Mouse (Mus musculus) MEL (cell line): ENCODE measurements at regions not wholly inside any gene's neighbourhood (a gene's known extent, or its start where the extent isn't known, plus 50 kb on each side); places are given as distances from the start of the nearest gene placed in this dataset.

Source experiments
- DNase-seq: peaks from one replicate; pipeline ENCODE4 v3.0.0; 2011; ENCODE audit warnings: low read depth, low spot score
- H3K27ac ChIP-seq: 2 replicates; pipeline ENCODE4 v1.5.1; 2012; ENCODE audit warnings: low read depth, mild to moderate bottlenecking, control low read depth, low read length, moderate library complexity; ENCODE audit not compliant: control insufficient read depth
- H3K27me3 ChIP-seq, 2 experiments: fragments of 150-350 bp in 1 of 2; sonication (generic) in 1 of 2; 2 replicates each; pipeline ENCODE4 v1.6.1; 2012; ENCODE audit warnings: low read length in 2 of 2, mild to moderate bottlenecking in 2 of 2, improper control_type of control experiment in 1 of 2, moderate library complexity in 1 of 2; ENCODE audit not compliant: insufficient read depth in 2 of 2, control insufficient read depth in 1 of 2
- H3K36me3 ChIP-seq, 2 experiments: 2 replicates each; pipeline ENCODE4 v1.6.1; 2012 to 2014; ENCODE audit warnings: low read length in 2 of 2, improper control_type of control experiment in 1 of 2, inconsistent platforms in 1 of 2, mild to moderate bottlenecking in 1 of 2; ENCODE audit not compliant: insufficient read depth in 2 of 2, control insufficient read depth in 1 of 2
- H3K4me1 ChIP-seq, 2 experiments: fragments of 150-350 bp in 1 of 2; sonication (generic) in 1 of 2; 2 replicates each; pipeline ENCODE4 v1.6.1; 2012; ENCODE audit warnings: low read length in 2 of 2, improper control_type of control experiment in 1 of 2, mild to moderate bottlenecking in 1 of 2; ENCODE audit not compliant: insufficient read depth in 2 of 2, control insufficient read depth in 1 of 2
- H3K4me3 ChIP-seq, 2 experiments: fragments of 150-350 bp in 1 of 2; sonication (generic) in 1 of 2; 2 replicates each; pipeline ENCODE4 v1.5.1; 2012; ENCODE audit warnings: low read depth in 2 of 2, low read length in 2 of 2, mild to moderate bottlenecking in 2 of 2, moderate library complexity in 2 of 2, control low read depth in 1 of 2, improper control_type of control experiment in 1 of 2; ENCODE audit not compliant: control insufficient read depth in 1 of 2, insufficient read depth in 1 of 2
- H3K79me2 ChIP-seq: 2 replicates; pipeline ENCODE4 v1.6.1; 2012; ENCODE audit warnings: mild to moderate bottlenecking, low read length, moderate library complexity; ENCODE audit not compliant: control insufficient read depth, poor library complexity, insufficient read depth
- H3K9ac ChIP-seq: 2 replicates; pipeline ENCODE4 v1.6.1; 2012; ENCODE audit warnings: low read depth, mild to moderate bottlenecking, control low read depth, low read length, moderate library complexity; ENCODE audit not compliant: control insufficient read depth, poor library complexity, severe bottlenecking
- H3K9me3 ChIP-seq: fragments of 150-350 bp; sonication (generic); replicated peaks from 2 replicates; pipeline ENCODE4 v1.6.1; 2012; ENCODE audit warnings: mild to moderate bottlenecking, low read length, improper control_type of control experiment, moderate library complexity; ENCODE audit not compliant: insufficient read depth
- BHLHE40 ChIP-seq: IDR thresholded peaks from 2 replicates; pipeline ENCODE4 v1.6.1; 2012; ENCODE audit warnings: low read depth, mild to moderate bottlenecking, inconsistent platforms, low read length, improper control_type of control experiment, borderline replicate concordance
- CHD1 ChIP-seq: IDR thresholded peaks from 2 replicates; pipeline ENCODE4 v1.6.1; 2012; ENCODE audit warnings: low read depth, mild to moderate bottlenecking, inconsistent platforms, low read length, improper control_type of control experiment
- CTCF ChIP-seq, 3 experiments: IDR thresholded peaks in 2 of 3; conservative IDR thresholded peaks in 1 of 3; 2 replicates each; pipeline ENCODE4 v1.5.1; 2011 to 2012; ENCODE audit warnings: low read length in 3 of 3, low read depth in 2 of 3, mild to moderate bottlenecking in 2 of 3, improper control_type of control experiment in 1 of 3, inconsistent platforms in 1 of 3, mixed read lengths in 1 of 3, moderate library complexity in 1 of 3; ENCODE audit not compliant: control insufficient read depth in 1 of 3, insufficient read depth in 1 of 3, poor library complexity in 1 of 3, severe bottlenecking in 1 of 3
- E2F4 ChIP-seq: IDR thresholded peaks from 2 replicates; pipeline ENCODE4 v1.6.1; 2011; ENCODE audit warnings: low read depth, low read length, improper control_type of control experiment, borderline replicate concordance
- ETS1 ChIP-seq: IDR thresholded peaks from 2 replicates; pipeline ENCODE4 v1.6.1; 2012; ENCODE audit warnings: low read depth, mild to moderate bottlenecking, inconsistent platforms, low read length, improper control_type of control experiment, moderate library complexity
- GATA1 ChIP-seq: IDR thresholded peaks from 2 replicates; pipeline ENCODE4 v1.6.1; 2011; ENCODE audit warnings: low read depth, low read length, improper control_type of control experiment
- HCFC1 ChIP-seq: IDR thresholded peaks from 2 replicates; pipeline ENCODE4 v1.6.1; 2012; ENCODE audit warnings: low read depth, mild to moderate bottlenecking, inconsistent platforms, low read length, improper control_type of control experiment, moderate library complexity
- JUND ChIP-seq: IDR thresholded peaks from 2 replicates; pipeline ENCODE4 v1.6.1; 2011; ENCODE audit warnings: low read depth, mild to moderate bottlenecking, improper control_type of control experiment, low read length
- MAFK ChIP-seq: IDR thresholded peaks from 2 replicates; pipeline ENCODE4 v1.6.1; 2011; ENCODE audit warnings: low read depth, mild to moderate bottlenecking, low read length, improper control_type of control experiment, borderline replicate concordance
- MAZ ChIP-seq: IDR thresholded peaks from 2 replicates; pipeline ENCODE4 v1.6.1; 2012; ENCODE audit warnings: low read depth, mild to moderate bottlenecking, inconsistent platforms, low read length, improper control_type of control experiment
- MEF2A ChIP-seq: IDR thresholded peaks from 2 replicates; pipeline ENCODE4 v1.6.1; 2014; ENCODE audit warnings: low read depth, mild to moderate bottlenecking, inconsistent platforms, low read length, improper control_type of control experiment; ENCODE audit not compliant: poor library complexity, insufficient replicate concordance, severe bottlenecking; ENCODE audit errors: extremely low read depth
- MXI1 ChIP-seq: IDR thresholded peaks from 2 replicates; pipeline ENCODE4 v1.6.1; 2011; ENCODE audit warnings: mild to moderate bottlenecking, low read depth, low read length, improper control_type of control experiment
- MYC ChIP-seq: IDR thresholded peaks from 2 replicates; pipeline ENCODE4 v1.6.1; 2011; ENCODE audit warnings: low read depth, mild to moderate bottlenecking, low read length, improper control_type of control experiment, moderate library complexity
- NELFE ChIP-seq: IDR thresholded peaks from 2 replicates; pipeline ENCODE4 v1.6.1; 2011; ENCODE audit warnings: low read depth, low read length, improper control_type of control experiment
- NRF1 ChIP-seq: IDR thresholded peaks from 2 replicates; pipeline ENCODE4 v1.6.1; 2014; ENCODE audit warnings: low read depth, mild to moderate bottlenecking, inconsistent platforms, low read length, improper control_type of control experiment, moderate library complexity; ENCODE audit not compliant: poor library complexity, insufficient read depth, severe bottlenecking
- POLR2AphosphoS2 ChIP-seq: IDR thresholded peaks from 2 replicates; pipeline ENCODE4 v1.6.1; 2011; ENCODE audit warnings: low read length, improper control_type of control experiment
- RAD21 ChIP-seq: IDR thresholded peaks from 2 replicates; pipeline ENCODE4 v1.6.1; 2011; ENCODE audit warnings: mild to moderate bottlenecking, low read depth, low read length, improper control_type of control experiment
- SIN3A ChIP-seq: IDR thresholded peaks from 2 replicates; pipeline ENCODE4 v1.6.1; 2012; ENCODE audit warnings: low read length, improper control_type of control experiment, inconsistent platforms
- USF1 ChIP-seq: IDR thresholded peaks from 2 replicates; pipeline ENCODE4 v1.6.1; 2014; ENCODE audit warnings: low read depth, mild to moderate bottlenecking, inconsistent platforms, low read length, improper control_type of control experiment, moderate library complexity
- USF2 ChIP-seq, 2 experiments: IDR thresholded peaks; 2 replicates each; pipeline ENCODE4 v1.6.1; 2011 to 2012; ENCODE audit warnings: improper control_type of control experiment in 2 of 2, low read length in 2 of 2, borderline replicate concordance in 1 of 2, inconsistent platforms in 1 of 2, low read depth in 1 of 2, mild to moderate bottlenecking in 1 of 2; ENCODE audit not compliant: insufficient read depth in 1 of 2
- ZKSCAN1 ChIP-seq: IDR thresholded peaks from 2 replicates; pipeline ENCODE4 v1.6.1; 2012; ENCODE audit warnings: low read depth, mild to moderate bottlenecking, inconsistent platforms, low read length, improper control_type of control experiment, moderate library complexity
- ZMIZ1 ChIP-seq: IDR thresholded peaks from 2 replicates; pipeline ENCODE4 v1.6.1; 2012; ENCODE audit warnings: low read depth, mild to moderate bottlenecking, inconsistent platforms, low read length, improper control_type of control experiment, moderate library complexity
- ZNF384 ChIP-seq: IDR thresholded peaks from 2 replicates; pipeline ENCODE4 v1.6.1; 2012; ENCODE audit warnings: low read depth, mild to moderate bottlenecking, inconsistent platforms, low read length, improper control_type of control experiment

- H3K4me1 ChIP-seq: no peaks in the 10 kb centered on the region
- H3K27me3 ChIP-seq: no peaks in the 10 kb centered on the region
- no peaks in the 10 kb centered on the region for H3K79me2 ChIP-seq
- H3K36me3 ChIP-seq: no peaks in the 10 kb centered on the region
- no peak overlapping the region for H3K9ac ChIP-seq
- H3K4me3 ChIP-seq: no peak overlapping the region
- no peak overlapping the region for H3K27ac ChIP-seq
- no peak for DNase-seq
- H3K9me3 ChIP-seq: no peaks in the 10 kb centered on the region
- no peak for TF ChIP-seq MYC
- TF ChIP-seq MAZ: no peak
- TF ChIP-seq JUND: no peak
- TF ChIP-seq CHD1: no peak
- TF ChIP-seq RAD21: no peak
Observed at GRCm38 (mm10) chr1:102687367-102688070, 2080.8 kb upstream of the Cdh20 start.

GRCm38 (mm10) chr1:102716459-102716858 lies 2051.9 kb upstream of the Cdh20 start:
- no peaks in the 10 kb centered on the region for H3K27me3 ChIP-seq
- no peak overlapping the region for H3K9ac ChIP-seq
- H3K4me1 ChIP-seq: no peaks in the 10 kb centered on the region
- no peak overlapping the region for H3K27ac ChIP-seq
- no peaks in the 10 kb centered on the region for H3K9me3 ChIP-seq
- no peaks in the 10 kb centered on the region for H3K36me3 ChIP-seq
- no peak for DNase-seq
- no peak overlapping the region for H3K4me3 ChIP-seq
- TF ChIP-seq ETS1 (no peak), BHLHE40 (no peak), E2F4 (no peak), POLR2AphosphoS2 (no peak), MXI1 (no peak), NELFE (no peak), ZMIZ1 (no peak), MEF2A (no peak), MAFK (no peak), ZNF384 (no peak), JUND (no peak), CTCF (IDR thresholded peaks at IDR 0.05 in 2 of 3, conservative IDR thresholded peaks at IDR 0.05 in 1 of 3; ENCODE audit: control insufficient read depth in 1 of 3, insufficient read depth in 1 of 3, low read depth in 2 of 3, low read length in 3 of 3, poor library complexity in 1 of 3, severe bottlenecking in 1 of 3) (no peak), USF1 (no peak), SIN3A (no peak), MAZ (no peak), NRF1 (no peak), HCFC1 (no peak), ZKSCAN1 (no peak), GATA1 (no peak), USF2 (IDR thresholded peaks at IDR 0.05; ENCODE audit: borderline replicate concordance in 1 of 2, insufficient read depth in 1 of 2, low read depth in 1 of 2, low read length in 2 of 2) (no peak)
- H3K79me2 ChIP-seq: no peaks in the 10 kb centered on the region
